Mouse (Mus musculus): ENCODE results near the gene Selenom. TPM values are rescaled to one million over a fixed set of nuclear protein-coding genes. Genes with fewer than 3 reads are reported as not detected.

Gene Selenom
- polyA plus RNA-seq, 1 experiment, result 24.5 TPM

- H3K27ac ChIP-seq (ENCODE audit: insufficient read depth, low read depth, low read length), result no peak overlapping the region
- peaks cover 10% of the 10 kb centered on the region for H3K4me1 ChIP-seq (ENCODE audit: control insufficient read depth, insufficient read depth, low read length)
- no peak overlapping the region for H3K4me3 ChIP-seq (ENCODE audit: insufficient read depth, low read length)
- TF ChIP-seq POLR2A (IDR thresholded peaks at IDR 0.05; ENCODE audit: borderline replicate concordance, low read depth, low read length), result no peak
- TF ChIP-seq CTCF (IDR thresholded peaks at IDR 0.05; ENCODE audit: low read depth, low read length), result no peak
Measured at GRCm38 (mm10) chr11:3509181-3510085, 5.1 kb upstream of the Selenom start.

- Histone ChIP-seq H3K4me1 (ENCODE audit: control insufficient read depth, insufficient read depth, low read length) (peaks cover 8% of the 10 kb centered on the region), H3K27ac (ENCODE audit: insufficient read depth, low read depth, low read length) (no peak overlapping the region), H3K4me3 (ENCODE audit: insufficient read depth, low read length) (no peak overlapping the region)
- TF ChIP-seq CTCF (IDR thresholded peaks at IDR 0.05; ENCODE audit: low read depth, low read length), result no peak
- TF ChIP-seq POLR2A (IDR thresholded peaks at IDR 0.05; ENCODE audit: borderline replicate concordance, low read depth, low read length), result no peak
Measured at GRCm38 (mm10) chr11:3510321-3510720, 4.2 kb upstream of the Selenom start.

- no peak overlapping the region for H3K27ac ChIP-seq (ENCODE audit: insufficient read depth, low read depth, low read length)
- H3K4me1 ChIP-seq (ENCODE audit: control insufficient read depth, insufficient read depth, low read length), result peaks cover 8% of the 10 kb centered on the region
- no peak for TF ChIP-seq POLR2A (IDR thresholded peaks at IDR 0.05; ENCODE audit: borderline replicate concordance, low read depth, low read length)
- TF ChIP-seq CTCF (IDR thresholded peaks at IDR 0.05; ENCODE audit: low read depth, low read length), result no peak
- no peak overlapping the region for H3K4me3 ChIP-seq (ENCODE audit: insufficient read depth, low read length)
Measured at GRCm38 (mm10) chr11:3513291-3513690, 1.2 kb upstream of the Selenom start.

GRCm38 (mm10) chr11:3515216-3515615 is 732 bp downstream of the Selenom start:
- peaks cover 4% of the 10 kb centered on the region for H3K4me1 ChIP-seq (ENCODE audit: control insufficient read depth, insufficient read depth, low read length)
- no peak for TF ChIP-seq CTCF (IDR thresholded peaks at IDR 0.05; ENCODE audit: low read depth, low read length)
- TF ChIP-seq POLR2A (IDR thresholded peaks at IDR 0.05; ENCODE audit: borderline replicate concordance, low read depth, low read length), result no peak
- peak overlapping the region; percentile 75 for H3K4me3 ChIP-seq (ENCODE audit: insufficient read depth, low read length)
- H3K27ac ChIP-seq (ENCODE audit: insufficient read depth, low read depth, low read length), result no peak overlapping the region

- Histone ChIP-seq H3K27ac (ENCODE audit: insufficient read depth, low read depth, low read length) (no peak overlapping the region), H3K4me3 (ENCODE audit: insufficient read depth, low read length) (no peak overlapping the region)
Measured at GRCm38 (mm10) chr11:3515637-3516036, 1.2 kb downstream of the Selenom start.

GRCm38 (mm10) chr11:3516121-3516520 is 1.6 kb downstream of the Selenom start:
- H3K27ac ChIP-seq (ENCODE audit: insufficient read depth, low read depth, low read length), result no peak overlapping the region
- H3K4me3 ChIP-seq (ENCODE audit: insufficient read depth, low read length), result no peak overlapping the region
- peaks cover 3% of the 10 kb centered on the region; the same call in 1 of the 2 replicates for H3K4me1 ChIP-seq (ENCODE audit: control insufficient read depth, insufficient read depth, low read length)
- TF ChIP-seq CTCF (IDR thresholded peaks at IDR 0.05; ENCODE audit: low read depth, low read length), result no peak
- TF ChIP-seq POLR2A (IDR thresholded peaks at IDR 0.05; ENCODE audit: borderline replicate concordance, low read depth, low read length), result no peak

More at GRCm38 (mm10) chr11:3515637-3516036, 1.2 kb downstream of the Selenom start:
- peaks cover 3% of the 10 kb centered on the region; the same call in 1 of the 2 replicates for H3K4me1 ChIP-seq (ENCODE audit: control insufficient read depth, insufficient read depth, low read length)
- TF ChIP-seq CTCF (IDR thresholded peaks at IDR 0.05; ENCODE audit: low read depth, low read length), result no peak
- no peak for TF ChIP-seq POLR2A (IDR thresholded peaks at IDR 0.05; ENCODE audit: borderline replicate concordance, low read depth, low read length)

GRCm38 (mm10) chr11:3516859-3517845 is 2.7 kb downstream of the Selenom start:
- Histone ChIP-seq H3K4me3 (ENCODE audit: insufficient read depth, low read length) (no peak overlapping the region), H3K4me1 (ENCODE audit: control insufficient read depth, insufficient read depth, low read length) (peaks cover 3% of the 10 kb centered on the region; the same call in 1 of the 2 replicates), H3K27ac (ENCODE audit: insufficient read depth, low read depth, low read length) (no peak overlapping the region)
- no peak for TF ChIP-seq CTCF (IDR thresholded peaks at IDR 0.05; ENCODE audit: low read depth, low read length)
- TF ChIP-seq POLR2A (IDR thresholded peaks at IDR 0.05; ENCODE audit: borderline replicate concordance, low read depth, low read length), result no peak

GRCm38 (mm10) chr11:3517846-3518732 is 3.6 kb downstream of the Selenom start:
- no peak overlapping the region for H3K4me3 ChIP-seq (ENCODE audit: insufficient read depth, low read length)
- TF ChIP-seq CTCF (IDR thresholded peaks at IDR 0.05; ENCODE audit: low read depth, low read length) (no peak), POLR2A (IDR thresholded peaks at IDR 0.05; ENCODE audit: borderline replicate concordance, low read depth, low read length) (no peak)
- H3K4me1 ChIP-seq (ENCODE audit: control insufficient read depth, insufficient read depth, low read length), result peaks cover 3% of the 10 kb centered on the region; the same call in 1 of the 2 replicates
- H3K27ac ChIP-seq (ENCODE audit: insufficient read depth, low read depth, low read length), result no peak overlapping the region
